Mouse (Mus musculus) E14TG2a.4 (cell line): ENCODE results near the gene Sbf2.

ENCODE experiments used
- CTCF ChIP-seq: conservative IDR thresholded peaks from 2 replicates; pipeline ENCODE4 v1.5.1; 2014; ENCODE audit warnings: low read length
- POU5F1 ChIP-seq: IDR thresholded peaks from 2 replicates; pipeline ENCODE4 v1.6.1; 2014; ENCODE audit warnings: low read length, borderline replicate concordance

DNA sequence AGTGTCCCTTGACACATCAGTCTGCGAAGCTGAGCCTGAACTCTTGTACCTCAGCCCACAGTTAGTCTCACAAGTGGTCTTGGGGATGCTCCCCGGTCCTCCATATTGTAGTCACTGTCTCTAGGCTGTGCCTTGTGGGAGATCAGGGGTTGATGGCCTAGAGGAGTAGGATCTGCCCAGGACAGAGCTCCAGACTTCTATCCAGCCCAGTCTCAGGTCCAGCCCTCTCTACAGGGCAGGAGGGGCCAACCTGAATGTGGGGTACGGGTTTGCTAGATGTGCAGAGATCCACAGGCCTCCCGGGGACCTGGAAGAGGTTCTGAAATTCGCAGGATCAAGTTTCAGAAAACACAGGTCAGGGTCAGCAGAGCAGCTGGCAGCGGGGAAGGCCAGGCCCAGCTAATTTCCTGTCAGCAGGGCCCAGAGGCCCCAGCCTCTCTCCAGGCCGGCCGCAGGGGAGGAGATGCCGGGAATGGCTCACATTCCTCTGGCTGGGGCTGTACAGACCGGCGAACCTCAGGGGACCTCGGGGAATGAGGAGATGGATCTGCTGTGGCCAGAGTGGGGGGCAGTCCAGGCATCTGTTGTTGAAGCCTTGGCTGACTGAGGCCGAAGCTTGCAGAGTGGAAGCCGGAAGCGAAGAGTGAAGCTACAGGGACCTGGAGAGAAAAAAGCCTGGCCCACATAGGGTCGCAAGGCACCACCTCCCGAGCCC lies 317.7 kb downstream of the Sbf2 start:
- TF ChIP-seq CTCF (no peak), POU5F1 (no peak)
